Mouse (Mus musculus) intestine, embryonic 16.5 days (tissue): ENCODE measurements around the gene 1700012B09Rik. TPM values are rescaled to one million over a fixed set of nuclear protein-coding genes. Genes with fewer than 3 reads are reported as not detected.

Experiments
- ATAC-seq: fragments of 200-750 bp; cut with Nextera tagmentation; 2 replicates; pipeline ENCODE4 v1.8.0; 2017; ENCODE audit warnings: moderate TSS enrichment, moderate library complexity
- H3K27ac ChIP-seq: fragments of 300-500 bp; sonication (generic); 2 replicates; pipeline ENCODE4 v1.5.1; 2014; ENCODE audit warnings: mild to moderate bottlenecking, low read length
- H3K27me3 ChIP-seq: fragments of 300-500 bp; sonication (generic); replicated peaks from 2 replicates; pipeline ENCODE4 v1.6.1; 2014; ENCODE audit warnings: low read length, control low read depth, mixed read lengths; ENCODE audit not compliant: control insufficient read depth, insufficient read depth
- H3K36me3 ChIP-seq: fragments of 300-500 bp; sonication (generic); 2 replicates; pipeline ENCODE4 v1.6.1; 2014; ENCODE audit warnings: low read length, control low read depth; ENCODE audit not compliant: control insufficient read depth, insufficient read depth
- H3K4me1 ChIP-seq: fragments of 300-500 bp; sonication (generic); 2 replicates; pipeline ENCODE4 v1.6.1; 2014; ENCODE audit warnings: low read length, control low read depth, mixed read lengths; ENCODE audit not compliant: control insufficient read depth, insufficient read depth
- H3K4me2 ChIP-seq: fragments of 300-500 bp; sonication (generic); 2 replicates; pipeline ENCODE4 v1.6.1; 2014; ENCODE audit warnings: low read depth, low read length, control low read depth
- H3K4me3 ChIP-seq: fragments of 300-500 bp; sonication (generic); 2 replicates; pipeline ENCODE4 v1.5.1; 2014; ENCODE audit warnings: mild to moderate bottlenecking, low read length
- H3K9ac ChIP-seq: fragments of 300-500 bp; sonication (generic); 2 replicates; pipeline ENCODE4 v1.6.1; 2014; ENCODE audit warnings: low read depth, low read length
- H3K9me3 ChIP-seq: fragments of 300-500 bp; sonication (generic); 2 replicates; pipeline ENCODE4 v1.6.1; 2016; ENCODE audit warnings: low read length, control low read depth; ENCODE audit not compliant: control insufficient read depth
- WGBS: fragments of 180-500 bp; shearing (Covaris S2); extraction: QIAGEN DNeasy Blood & Tissue Kit; methylation state at CpG from one replicate; pipeline ENCODE4 v1.1.7; 2014; 5-methylcytosine and 5-hydroxymethylcytosine counted together
- polyA plus RNA-seq: library from polyadenylated mRNA; unstranded; fragments of >200 nt; fragmentation: Nextera tagmentation; extraction: Ambion mirVana; gene quantifications from 2 replicates; pipeline ENCODE4 v1.2.1, GENCODE M21; 2015

1700012B09Rik gene
- polyA plus RNA-seq, 1 experiment from 2014 or later: not detected

- Histone ChIP-seq H3K27me3 (no peaks in the 10 kb centered on the region), H3K4me2 (no peak within 1 kb of the TSS), H3K27ac (no peak within 1 kb of the TSS), H3K9ac (no peak within 1 kb of the TSS), H3K9me3 (no peaks in the 10 kb centered on the region), H3K4me1 (0 out of 2 replicates have a peak, but pooled peaks cover 7% of the 10 kb centered on the region), H3K36me3 (no peaks in the 10 kb centered on the region), H3K4me3 (no peak within 1 kb of the TSS)
- ATAC-seq: no peak
- WGBS: 86% methylated on average over 19 of the region's 19 CpGs
These were observed 30.5 kb downstream of the 1700012B09Rik start, which contains the start of gene Piwil4 for GRCm38 (mm10) chr9:14740151-14740924. Gene Piwil4, minus strand, starts transcription at chr9:14740733.

- WGBS: 71% methylated on average over 4 of the region's 4 CpGs
- H3K27ac ChIP-seq: no peak overlapping the region
- H3K4me3 ChIP-seq: no peak overlapping the region
- no peak overlapping the region for H3K4me2 ChIP-seq
- no peaks in the 10 kb centered on the region for H3K27me3 ChIP-seq
- ATAC-seq: no peak
- no peaks in the 10 kb centered on the region for H3K36me3 ChIP-seq
- no peak overlapping the region for H3K9ac ChIP-seq
- no peaks in the 10 kb centered on the region for H3K9me3 ChIP-seq
- 0 out of 2 replicates have a peak, but pooled peaks cover 4% of the 10 kb centered on the region for H3K4me1 ChIP-seq
These were observed 31.2 kb downstream of the 1700012B09Rik start for GRCm38 (mm10) chr9:14739498-14740150.

GRCm38 (mm10) chr9:14730941-14731541 is 39.8 kb downstream of the 1700012B09Rik start:
- ATAC-seq: peak; percentile 66
- Histone ChIP-seq H3K36me3 (no peaks in the 10 kb centered on the region), H3K27ac (no peak overlapping the region), H3K9ac (no peak overlapping the region), H3K4me1 (0 out of 2 replicates have a peak, but pooled peaks cover 3% of the 10 kb centered on the region), H3K27me3 (no peaks in the 10 kb centered on the region), H3K9me3 (no peaks in the 10 kb centered on the region), H3K4me2 (no peak overlapping the region), H3K4me3 (no peak overlapping the region)
- 31% methylated on average over 9 of the region's 9 CpGs for WGBS

GRCm38 (mm10) chr9:14728365-14728764 is 42.5 kb downstream of the 1700012B09Rik start:
- Histone ChIP-seq H3K9ac (no peak overlapping the region), H3K27ac (no peak overlapping the region), H3K36me3 (no peaks in the 10 kb centered on the region), H3K4me2 (no peak overlapping the region), H3K4me3 (no peak overlapping the region), H3K27me3 (no peaks in the 10 kb centered on the region), H3K9me3 (no peaks in the 10 kb centered on the region), H3K4me1 (0 out of 2 replicates have a peak, but pooled peaks cover 3% of the 10 kb centered on the region)
- 62% methylated on average over 4 of the region's 4 CpGs for WGBS
- no peak for ATAC-seq

DNA sequence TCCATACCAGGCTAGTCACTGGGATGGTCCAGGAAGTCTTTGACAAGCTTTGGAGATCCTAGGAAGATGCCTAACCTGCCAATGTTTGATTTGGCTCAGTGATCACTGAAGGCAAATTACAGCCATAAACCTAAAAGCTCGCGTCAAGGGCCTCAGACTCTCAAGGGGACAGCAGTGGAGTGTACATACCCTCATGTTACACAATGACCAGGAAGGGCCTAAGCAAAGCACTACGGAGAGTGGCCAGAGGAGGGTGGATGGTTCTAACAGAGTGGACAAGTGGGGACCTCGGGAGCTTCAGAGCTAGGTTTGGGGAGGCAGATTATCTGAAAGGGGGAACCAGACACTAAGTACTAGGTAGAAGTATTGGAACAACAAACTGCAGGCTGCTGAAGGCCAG is 44.2 kb downstream of the 1700012B09Rik start:
- Histone ChIP-seq H3K9me3 (no peaks in the 10 kb centered on the region), H3K4me2 (no peak overlapping the region), H3K27ac (no peak overlapping the region), H3K9ac (no peak overlapping the region), H3K4me3 (no peak overlapping the region), H3K4me1 (0 out of 2 replicates have a peak, but pooled peaks cover 3% of the 10 kb centered on the region), H3K36me3 (no peaks in the 10 kb centered on the region), H3K27me3 (no peaks in the 10 kb centered on the region)
- WGBS: 68% methylated on average over 4 of the region's 4 CpGs
- no peak for ATAC-seq

GRCm38 (mm10) chr9:14726005-14726404 is 44.8 kb downstream of the 1700012B09Rik start:
- 83% methylated on average over 6 of the region's 6 CpGs for WGBS
- H3K27me3 ChIP-seq: no peaks in the 10 kb centered on the region
- H3K4me2 ChIP-seq: no peak overlapping the region
- H3K27ac ChIP-seq: no peak overlapping the region
- no peak overlapping the region for H3K4me3 ChIP-seq
- ATAC-seq: no peak
- H3K9me3 ChIP-seq: no peaks in the 10 kb centered on the region
- H3K36me3 ChIP-seq: no peaks in the 10 kb centered on the region
- H3K4me1 ChIP-seq: 0 out of 2 replicates have a peak, but pooled peaks cover under 1% of the 10 kb centered on the region
- H3K9ac ChIP-seq: no peak overlapping the region

GRCm38 (mm10) chr9:14724755-14725420 is 45.9 kb downstream of the 1700012B09Rik start:
- 69% methylated on average over 5 of the region's 5 CpGs for WGBS
- Histone ChIP-seq H3K4me2 (no peak overlapping the region), H3K9ac (no peak overlapping the region), H3K9me3 (no peaks in the 10 kb centered on the region), H3K27me3 (no peaks in the 10 kb centered on the region), H3K4me1 (no peaks in the 10 kb centered on the region), H3K4me3 (no peak overlapping the region), H3K27ac (no peak overlapping the region), H3K36me3 (no peaks in the 10 kb centered on the region)
- ATAC-seq: no peak

DNA sequence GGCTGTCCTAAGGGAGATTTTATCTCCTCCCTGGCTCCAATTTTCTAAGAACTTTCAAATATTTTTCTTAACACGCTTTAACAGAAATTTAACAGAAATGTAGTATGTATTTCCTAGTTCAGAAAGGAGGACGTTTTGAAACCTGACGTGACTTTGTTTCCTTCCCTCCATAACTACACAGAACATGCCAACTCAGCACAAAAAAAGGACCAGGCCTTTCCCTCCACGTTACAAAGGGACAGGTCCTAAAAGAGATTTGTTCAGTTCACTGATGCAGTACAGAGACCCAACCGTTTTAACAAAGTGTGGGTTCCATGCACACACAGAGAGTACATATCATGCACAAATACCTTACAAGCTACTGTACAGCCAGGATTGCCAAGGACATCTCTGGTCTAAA is 49.2 kb downstream of the 1700012B09Rik start:
- no peak overlapping the region for H3K4me2 ChIP-seq
- no peaks in the 10 kb centered on the region for H3K27me3 ChIP-seq
- no peaks in the 10 kb centered on the region for H3K36me3 ChIP-seq
- no peaks in the 10 kb centered on the region for H3K9me3 ChIP-seq
- ATAC-seq: no peak
- H3K27ac ChIP-seq: no peak overlapping the region
- H3K4me3 ChIP-seq: no peak overlapping the region
- H3K4me1 ChIP-seq: peaks cover 4% of the 10 kb centered on the region
- no peak overlapping the region for H3K9ac ChIP-seq
- 76% methylated on average over 5 of the region's 5 CpGs for WGBS

- Histone ChIP-seq H3K27me3 (no peaks in the 10 kb centered on the region), H3K4me1 (peaks cover 4% of the 10 kb centered on the region), H3K27ac (no peak overlapping the region; the same call in 1 of the 2 replicates), H3K4me2 (no peak overlapping the region), H3K9me3 (no peaks in the 10 kb centered on the region), H3K4me3 (no peak overlapping the region), H3K9ac (no peak overlapping the region), H3K36me3 (no peaks in the 10 kb centered on the region)
- WGBS: 47% methylated on average over 2 of the region's 2 CpGs
- ATAC-seq: peak; percentile 69
These were observed 50.4 kb downstream of the 1700012B09Rik start for GRCm38 (mm10) chr9:14720384-14720783.
